Mouse (Mus musculus) erythroblast, embryonic 14.5 days (primary cell): ENCODE measurements around the gene C130026I21Rik.
"Not testable (repeated sequence)": the region's sequence is repeated elsewhere in the genome, so short reads cannot be mapped to it uniquely, and the experiment has no call there.

Experiments used
- GATA1 ChIP-seq: IDR thresholded peaks from 2 replicates; pipeline ENCODE4 v1.6.1; 2012; ENCODE audit warnings: low read length, inconsistent platforms, mixed read lengths
- TAL1 ChIP-seq: IDR thresholded peaks from 3 replicates; pipeline ENCODE4 v1.6.1; 2012; ENCODE audit warnings: low read length, inconsistent platforms, mixed read lengths

GRCm38 (mm10) chr1:85112889-85113288 is 157.5 kb downstream of the C130026I21Rik start:
- TF ChIP-seq GATA1, TAL1: not testable (repeated sequence)
